Mouse (Mus musculus): ENCODE measurements around the gene Fars2. TPM values are rescaled to one million over a fixed set of nuclear protein-coding genes. Genes with fewer than 3 reads are reported as not detected.

Fars2 gene
- total and polyA plus RNA-seq, 2 experiments from 2014 or later = 30.3 to 30.6 TPM

- H3K9ac ChIP-seq (replicated peaks; ENCODE audit: low read length, poor library complexity, severe bottlenecking) = no peak overlapping the region
- H3K27ac ChIP-seq (ENCODE audit: low read depth, low read length) = no peak overlapping the region
- H3K36me3 ChIP-seq (ENCODE audit: insufficient read depth, low read length) = no peaks in the 10 kb centered on the region
- DNase-seq (ENCODE audit: low spot score) = no peak
- H3K4me1 ChIP-seq (ENCODE audit: insufficient read depth, low read length) = no peaks in the 10 kb centered on the region
- no peak for TF ChIP-seq CTCF (IDR thresholded peaks at IDR 0.05)
- no peak overlapping the region for H3K4me2 ChIP-seq (ENCODE audit: low read depth, low read length, poor library complexity, severe bottlenecking)
- H3K27me3 ChIP-seq (ENCODE audit: insufficient read depth, low read length) = no peaks in the 10 kb centered on the region
- WGBS = 93% methylated on average over 10 of the region's 10 CpGs
- H3K9me3 ChIP-seq (ENCODE audit: low read length) = no peaks in the 10 kb centered on the region
- ATAC-seq (ENCODE audit: low FRiP score) = no peak
- H3K4me3 ChIP-seq (ENCODE audit: low read depth, low read length) = no peak overlapping the region
Measured at GRCm38 (mm10) chr13:36620498-36621332, 503.5 kb downstream of the Fars2 start.

GRCm38 (mm10) chr13:36621333-36621659 is 504.1 kb downstream of the Fars2 start:
- no peak overlapping the region for H3K9ac ChIP-seq (replicated peaks; ENCODE audit: low read length, poor library complexity, severe bottlenecking)
- no peak for DNase-seq (ENCODE audit: low spot score)
- no peak overlapping the region for H3K27ac ChIP-seq (ENCODE audit: low read depth, low read length)
- ATAC-seq (ENCODE audit: low FRiP score) = no peak
- no peak overlapping the region for H3K4me3 ChIP-seq (ENCODE audit: low read depth, low read length)
- no peaks in the 10 kb centered on the region for H3K4me1 ChIP-seq (ENCODE audit: insufficient read depth, low read length)
- 87% methylated on average over 1 of the region's 1 CpGs for WGBS
- no peaks in the 10 kb centered on the region for H3K9me3 ChIP-seq (ENCODE audit: low read length)
- no peak for TF ChIP-seq CTCF (IDR thresholded peaks at IDR 0.05)
- no peaks in the 10 kb centered on the region for H3K27me3 ChIP-seq (ENCODE audit: insufficient read depth, low read length)
- H3K36me3 ChIP-seq (ENCODE audit: insufficient read depth, low read length) = no peaks in the 10 kb centered on the region
- H3K4me2 ChIP-seq (ENCODE audit: low read depth, low read length, poor library complexity, severe bottlenecking) = no peak overlapping the region

- DNase-seq (ENCODE audit: low spot score) (no peak), ATAC-seq (ENCODE audit: low FRiP score) (no peak)
- H3K9ac ChIP-seq (replicated peaks; ENCODE audit: low read length, poor library complexity, severe bottlenecking) = no peak overlapping the region
- H3K4me1 ChIP-seq (ENCODE audit: insufficient read depth, low read length) = no peaks in the 10 kb centered on the region
- TF ChIP-seq CTCF (IDR thresholded peaks at IDR 0.05) = no peak
- H3K4me2 ChIP-seq (ENCODE audit: low read depth, low read length, poor library complexity, severe bottlenecking) = no peak overlapping the region
- H3K4me3 ChIP-seq (ENCODE audit: low read depth, low read length) = no peak overlapping the region
- H3K9me3 ChIP-seq (ENCODE audit: low read length) = no peaks in the 10 kb centered on the region
- no peak overlapping the region for H3K27ac ChIP-seq (ENCODE audit: low read depth, low read length)
- no peaks in the 10 kb centered on the region for H3K27me3 ChIP-seq (ENCODE audit: insufficient read depth, low read length)
- WGBS = 89% methylated on average over 1 of the region's 1 CpGs
- no peaks in the 10 kb centered on the region for H3K36me3 ChIP-seq (ENCODE audit: insufficient read depth, low read length)
Measured at GRCm38 (mm10) chr13:36623556-36623955, 506.3 kb downstream of the Fars2 start.

- Histone ChIP-seq H3K4me1 (ENCODE audit: insufficient read depth, low read length) (no peaks in the 10 kb centered on the region), H3K4me2 (ENCODE audit: low read depth, low read length, poor library complexity, severe bottlenecking) (no peak overlapping the region), H3K27ac (ENCODE audit: low read depth, low read length) (no peak overlapping the region), H3K36me3 (ENCODE audit: insufficient read depth, low read length) (no peaks in the 10 kb centered on the region), H3K4me3 (ENCODE audit: low read depth, low read length) (no peak overlapping the region), H3K9ac (replicated peaks; ENCODE audit: low read length, poor library complexity, severe bottlenecking) (no peak overlapping the region), H3K27me3 (ENCODE audit: insufficient read depth, low read length) (no peaks in the 10 kb centered on the region), H3K9me3 (ENCODE audit: low read length) (no peaks in the 10 kb centered on the region)
- no peak for TF ChIP-seq CTCF (IDR thresholded peaks at IDR 0.05)
- 88% methylated on average over 1 of the region's 1 CpGs for WGBS
- no peak for DNase-seq (ENCODE audit: low spot score)
- ATAC-seq (ENCODE audit: low FRiP score) = no peak
Measured at GRCm38 (mm10) chr13:36629154-36629553, 511.9 kb downstream of the Fars2 start.

GRCm38 (mm10) chr13:36648257-36648656 is 531.0 kb downstream of the Fars2 start:
- no peak overlapping the region for H3K4me3 ChIP-seq (ENCODE audit: low read depth, low read length)
- no peak for TF ChIP-seq CTCF (IDR thresholded peaks at IDR 0.05)
- H3K4me1 ChIP-seq (ENCODE audit: insufficient read depth, low read length) = no peaks in the 10 kb centered on the region
- WGBS = 78% methylated on average over 7 of the region's 7 CpGs
- no peak for DNase-seq (ENCODE audit: low spot score)
- no peaks in the 10 kb centered on the region for H3K27me3 ChIP-seq (ENCODE audit: insufficient read depth, low read length)
- H3K4me2 ChIP-seq (ENCODE audit: low read depth, low read length, poor library complexity, severe bottlenecking) = no peak overlapping the region
- H3K27ac ChIP-seq (ENCODE audit: low read depth, low read length) = no peak overlapping the region
- H3K9ac ChIP-seq (replicated peaks; ENCODE audit: low read length, poor library complexity, severe bottlenecking) = no peak overlapping the region
- H3K9me3 ChIP-seq (ENCODE audit: low read length) = no peaks in the 10 kb centered on the region
- H3K36me3 ChIP-seq (ENCODE audit: insufficient read depth, low read length) = no peaks in the 10 kb centered on the region
- no peak for ATAC-seq (ENCODE audit: low FRiP score)

- no peak overlapping the region for H3K4me2 ChIP-seq (ENCODE audit: low read depth, low read length, poor library complexity, severe bottlenecking)
- H3K27ac ChIP-seq (ENCODE audit: low read depth, low read length) = no peak overlapping the region
- peak; percentile 19; the same call in 1 of the 2 replicates for TF ChIP-seq CTCF (IDR thresholded peaks at IDR 0.05)
- 84% methylated on average over 3 of the region's 3 CpGs for whole genome bisulfite sequencing
- H3K9me3 ChIP-seq (ENCODE audit: low read length) = no peaks in the 10 kb centered on the region
- H3K36me3 ChIP-seq (ENCODE audit: insufficient read depth, low read length) = no peaks in the 10 kb centered on the region
- no peak for DNase-seq (ENCODE audit: low spot score)
- H3K27me3 ChIP-seq (ENCODE audit: insufficient read depth, low read length) = no peaks in the 10 kb centered on the region
- no peak for ATAC-seq (ENCODE audit: low FRiP score)
- H3K4me3 ChIP-seq (ENCODE audit: low read depth, low read length) = no peak overlapping the region
- H3K9ac ChIP-seq (replicated peaks; ENCODE audit: low read length, poor library complexity, severe bottlenecking) = no peak overlapping the region
- H3K4me1 ChIP-seq (ENCODE audit: insufficient read depth, low read length) = no peaks in the 10 kb centered on the region
Measured at GRCm38 (mm10) chr13:36654251-36654650, 537.0 kb downstream of the Fars2 start.

All from midbrain, postnatal 0 days (tissue).